Mouse (Mus musculus): Measurements from ENCODE around the gene Celf2.

DNA sequence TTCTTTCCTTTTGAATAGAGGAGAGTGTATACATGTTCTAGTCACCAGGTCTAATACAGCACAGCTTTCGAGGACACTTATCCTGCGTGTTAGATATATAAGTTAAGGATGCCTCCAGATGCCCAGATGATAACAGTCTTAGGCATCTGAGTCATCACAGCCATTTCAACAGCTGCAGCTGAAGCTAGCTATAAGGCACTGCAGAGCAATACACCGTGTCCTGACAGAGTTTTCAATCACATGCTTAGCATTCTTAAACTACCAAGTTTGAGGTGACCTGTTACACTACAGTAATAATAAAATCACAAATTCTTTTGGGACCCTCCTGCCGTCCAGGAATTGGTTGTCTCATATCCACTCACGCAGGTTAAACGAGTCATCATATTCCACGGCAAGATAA is 714.5 kb downstream of the Celf2 start:
- TF ChIP-seq HCFC1 (IDR thresholded peaks at IDR 0.05; ENCODE audit: borderline replicate concordance, insufficient read depth, low read length): no peak
- no peak for TF ChIP-seq MAFK (IDR thresholded peaks at IDR 0.05; ENCODE audit: insufficient read depth, low read depth, low read length)
- no peak for TF ChIP-seq ZC3H11A (IDR thresholded peaks at IDR 0.05; ENCODE audit: borderline replicate concordance, low read depth, low read length)
- no peak for TF ChIP-seq ZNF384 (IDR thresholded peaks at IDR 0.05; ENCODE audit: low read depth, low read length)

Measured in ES-E14 (cell line).